8 mouse cellular contexts compared by ENCODE assay signal in genomic region chr10:45578298-45578821, GRCm38 (mm10). TPM values are rescaled to one million over a fixed set of nuclear protein-coding genes. Genes with fewer than 3 reads are reported as not detected.
DNase-seq lines count a peak whose midpoint lies in the region; ATAC-seq and TF ChIP-seq lines count a peak whose summit lies in the region.

No protein-coding gene starts in this region.

- no peaks in the 10 kb centered on the region for H3K36me3 ChIP-seq in forebrain, embryonic 13.5 days (ENCODE audit: poor library complexity, severe bottlenecking)
- no peaks in the 10 kb centered on the region for H3K36me3 ChIP-seq in hindbrain, embryonic 15.5 days
- H3K36me3 ChIP-seq in splenic B cell, adult 2 months (ENCODE audit: control insufficient read depth, insufficient read depth, low read length, poor library complexity, severe bottlenecking) = no peaks in the 10 kb centered on the region

- no peak for TF ChIP-seq CTCF in bone marrow macrophage, adult 2 months (IDR thresholded peaks at IDR 0.05; ENCODE audit: low read depth, low read length)

- ATAC-seq in forebrain, embryonic 13.5 days = peak; percentile 88
- peak; percentile 86 for ATAC-seq in hindbrain, embryonic 15.5 days (ENCODE audit: low FRiP score, low read depth)
- peak; percentile 44 for ATAC-seq in megakaryocyte progenitor cell, adult 5-6 weeks (replicated peaks; ENCODE audit: poor library complexity)

- H3K4me3 ChIP-seq in bone marrow macrophage, adult 2 months (ENCODE audit: insufficient read depth, low read length) = peak overlapping the region; percentile 98
- H3K4me3 ChIP-seq in forebrain, embryonic 13.5 days = peak overlapping the region; percentile 77
- peak overlapping the region; percentile 90 for H3K4me3 ChIP-seq in hindbrain, embryonic 15.5 days

- peak overlapping the region; percentile 67 for H3K4me2 ChIP-seq in forebrain, embryonic 13.5 days
- peak overlapping the region; percentile 69 for H3K4me2 ChIP-seq in hindbrain, embryonic 15.5 days

- no peak for TF ChIP-seq POLR2A in bone marrow macrophage, adult 2 months (IDR thresholded peaks at IDR 0.05; ENCODE audit: borderline replicate concordance, low read depth, low read length)

- H3K27ac ChIP-seq in bone marrow macrophage, adult 2 months (ENCODE audit: insufficient read depth, low read depth, low read length) = no peak overlapping the region
- H3K27ac ChIP-seq in forebrain, embryonic 13.5 days = peak overlapping the region; percentile 97
- peak overlapping the region; percentile 98 for H3K27ac ChIP-seq in hindbrain, embryonic 15.5 days (replicated peaks)

- H3K9me3 ChIP-seq in forebrain, embryonic 13.5 days (replicated peaks) = no peaks in the 10 kb centered on the region
- no peaks in the 10 kb centered on the region for H3K9me3 ChIP-seq in hindbrain, embryonic 15.5 days

- no peaks in the 10 kb centered on the region for H3K4me1 ChIP-seq in bone marrow macrophage, adult 2 months (ENCODE audit: control insufficient read depth, insufficient read depth, low read length)
- no peaks in the 10 kb centered on the region for H3K4me1 ChIP-seq in forebrain, embryonic 13.5 days
- 0 out of 2 replicates have a peak, but pooled peaks cover 3% of the 10 kb centered on the region for H3K4me1 ChIP-seq in hindbrain, embryonic 15.5 days (replicated peaks)

- no peaks in the 10 kb centered on the region for H3K27me3 ChIP-seq in forebrain, embryonic 13.5 days
- no peaks in the 10 kb centered on the region for H3K27me3 ChIP-seq in hindbrain, embryonic 15.5 days
- H3K27me3 ChIP-seq in splenic B cell, adult 2 months (ENCODE audit: control insufficient read depth, insufficient read depth, low read length, poor library complexity, severe bottlenecking) = no peaks in the 10 kb centered on the region

- DNase-seq in heart, adult 18-20 months = peak; percentile 28 to 52
- DNase-seq in heart, postnatal 14 days = no peak
- peak; percentile 40 to 44 for DNase-seq in left cerebral cortex, postnatal 10 days (ENCODE audit: extremely low spot score in 1 of 2, low spot score in 2 of 2)
- peak; percentile 41 for DNase-seq in splenic B cell, adult 2 months (ENCODE audit: low read depth, low spot score)

- H3K9ac ChIP-seq in forebrain, embryonic 13.5 days = peak overlapping the region; percentile 81
- peak overlapping the region; percentile 80 for H3K9ac ChIP-seq in hindbrain, embryonic 15.5 days

- WGBS in forebrain, embryonic 13.5 days = 0% methylated on average over 23 of the region's 23 CpGs
- WGBS in hindbrain, embryonic 15.5 days = under 1% methylated on average over 23 of the region's 23 CpGs

- intact Hi-C loops in heart, postnatal 14 days (cut with DNase I) = no loop called here
- intact Hi-C loops in left cerebral cortex, postnatal 10 days (cut with DNase I) = no loop called here

RNA-seq across cellular contexts. Expression of gene Hace1, which starts 0.7 kb away (rescaled TPM):
- 1 to 10 TPM; 5.6 to 9.8 TPM for total RNA-seq in heart, adult 18-20 months (2021)
- total RNA-seq in heart, postnatal 14 days (2021) = 10 to 100 TPM in 1 of 2 experiments, 1 to 10 TPM in 1; 7.9 to 10.8 TPM
- polyA plus RNA-seq in bone marrow macrophage, adult 2 months (2012; ENCODE audit: insufficient read depth, insufficient read length, missing spikeins) = 11.0 and 12.1 TPM in 2 replicates
- polyA plus RNA-seq in forebrain, embryonic 13.5 days (2015; fragmentation: Nextera tagmentation; extraction: Ambion mirVana) = 15.3 and 16.0 TPM in 2 replicates
- polyA plus RNA-seq in hindbrain, embryonic 15.5 days (2015; fragmentation: Nextera tagmentation; extraction: Ambion mirVana) = 12.5 and 13.3 TPM in 2 replicates
- 10 to 100 TPM; 23.2 to 30.9 TPM for total RNA-seq in left cerebral cortex, postnatal 10 days (2021)
- total RNA-seq in megakaryocyte progenitor cell, adult 5-6 weeks (2015) = 17.4 and 18.5 TPM in 2 replicates
- total RNA-seq in megakaryocyte progenitor cell, adult 5-6 weeks (2017) = 14.3 and 19.8 TPM in 2 replicates

Comparison
In these comparisons a context has a peak if more than half of its experiments do, and no peak if none do; other contexts are left out.
1. DNase-seq: peak in heart, adult 18-20 months (2 of 2), left cerebral cortex, postnatal 10 days (2 of 2) and splenic B cell, adult 2 months (single experiment); none in heart, postnatal 14 days (0 of 2).
2. Peak in every context shown above with its lines, with median percentiles within 50 percentile points of each other: H3K4me3 ChIP-seq and ATAC-seq.